In genomic region chr5:150559519-150560103, GRCm38 (mm10) we compare ENCODE assay signal across 16 mouse cellular contexts. TPM values are rescaled to one million over a fixed set of nuclear protein-coding genes. Genes with fewer than 3 reads are reported as not detected.
"Had no signal": no experiment of that assay in that cellular context is flagged by ENCODE, and none has a peak within 500 bp of the region (broad histone marks: within the 10 kb centered on the region; RNA-seq: fewer than 3 reads in every experiment).

No protein-coding gene starts in this region.

- DNase-seq: kidney, postnatal 25 days; layer of hippocampus, adult 9-11 months; layer of hippocampus, postnatal 36 days; liver; lung, adult 18-20 months; thymus, postnatal 36 days had no signal

- ATAC-seq: midbrain, embryonic 16.5 days had no signal

- H3K4me3 ChIP-seq: limb, embryonic 12.5 days; midbrain, embryonic 12.5 days had no signal

- H3K4me1 ChIP-seq: limb, embryonic 12.5 days; midbrain, embryonic 12.5 days had no signal

- H3K27ac ChIP-seq: limb, embryonic 12.5 days; liver, embryonic 14.5 days; midbrain, embryonic 12.5 days; stomach, postnatal 0 days had no signal

- H3K4me2 ChIP-seq: limb, embryonic 12.5 days; midbrain, embryonic 12.5 days had no signal

- H3K9me3 ChIP-seq: limb, embryonic 12.5 days; midbrain, embryonic 12.5 days had no signal

- H3K9ac ChIP-seq: limb, embryonic 12.5 days; liver, embryonic 14.5 days; midbrain, embryonic 12.5 days had no signal

- H3K27me3 ChIP-seq: limb, embryonic 12.5 days; midbrain, embryonic 12.5 days had no signal

RNA-seq across cellular contexts. Expression of gene Zar1l, which starts 41.6 kb away (rescaled TPM):
- total RNA-seq: layer of hippocampus, postnatal 36 days; megakaryocyte-erythroid progenitor cell, adult 5-6 weeks had no signal
- polyA plus RNA-seq: kidney, embryonic 16.5 days; limb, embryonic 12.5 days; liver, embryonic 14.5 days; lung, embryonic 16.5 days; midbrain, embryonic 12.5 days; midbrain, embryonic 16.5 days; neural tube, embryonic 14.5 days; stomach, postnatal 0 days; thymus, postnatal 0 days had no signal
